Mouse (Mus musculus): ENCODE results near the gene Ppp1r2.

DNA sequence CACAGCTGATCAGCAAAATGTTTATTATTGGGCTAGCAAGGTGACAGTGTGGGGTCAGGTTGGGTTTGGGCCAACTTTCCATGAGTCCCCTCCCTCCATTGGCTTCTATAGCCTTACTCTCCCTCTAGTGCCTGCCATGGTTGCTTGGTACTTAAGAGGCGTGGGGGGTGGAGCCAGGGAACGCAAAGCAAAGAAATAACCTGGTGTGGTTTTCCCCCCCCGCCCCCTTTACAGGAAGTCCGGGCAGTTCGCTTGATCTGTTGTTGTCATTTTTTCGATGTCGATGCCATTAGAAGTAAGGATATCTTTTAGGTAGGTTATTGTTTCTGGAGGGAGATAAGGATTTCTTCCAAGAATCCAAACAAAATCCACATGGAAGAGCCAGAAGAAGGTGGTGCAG is 22.0 kb upstream of the Ppp1r2 start:
- TF ChIP-seq CTCF (IDR thresholded peaks at IDR 0.05; ENCODE audit: low read depth, low read length) (no peak), POLR2A (IDR thresholded peaks at IDR 0.05; ENCODE audit: borderline replicate concordance, low read depth, low read length) (no peak)
